Mouse (Mus musculus): ENCODE measurements around the gene Bglap2.

The Bglap2 gene

DNA sequence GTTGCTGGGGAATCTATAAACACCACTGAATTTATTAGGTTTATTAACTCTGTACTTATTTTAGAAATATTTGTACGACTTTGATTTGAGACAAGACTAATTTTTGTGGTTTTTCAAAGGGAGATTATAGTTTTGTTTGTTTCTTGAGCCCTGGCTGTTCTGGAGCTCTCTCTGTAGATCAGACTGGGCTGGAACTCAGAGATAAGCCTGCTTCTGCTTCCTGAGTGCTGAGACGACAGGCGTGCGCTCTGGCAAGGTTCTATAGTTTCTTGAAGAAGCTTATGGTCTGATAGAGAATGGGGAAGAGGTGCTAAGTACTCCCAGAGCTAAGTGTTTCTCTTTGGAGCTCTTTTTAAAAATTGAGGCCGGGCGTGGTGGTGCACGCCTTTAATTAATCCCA is 40.2 kb downstream of the Bglap2 start:
- no peak for DNase-seq (ENCODE audit: low spot score)

DNA sequence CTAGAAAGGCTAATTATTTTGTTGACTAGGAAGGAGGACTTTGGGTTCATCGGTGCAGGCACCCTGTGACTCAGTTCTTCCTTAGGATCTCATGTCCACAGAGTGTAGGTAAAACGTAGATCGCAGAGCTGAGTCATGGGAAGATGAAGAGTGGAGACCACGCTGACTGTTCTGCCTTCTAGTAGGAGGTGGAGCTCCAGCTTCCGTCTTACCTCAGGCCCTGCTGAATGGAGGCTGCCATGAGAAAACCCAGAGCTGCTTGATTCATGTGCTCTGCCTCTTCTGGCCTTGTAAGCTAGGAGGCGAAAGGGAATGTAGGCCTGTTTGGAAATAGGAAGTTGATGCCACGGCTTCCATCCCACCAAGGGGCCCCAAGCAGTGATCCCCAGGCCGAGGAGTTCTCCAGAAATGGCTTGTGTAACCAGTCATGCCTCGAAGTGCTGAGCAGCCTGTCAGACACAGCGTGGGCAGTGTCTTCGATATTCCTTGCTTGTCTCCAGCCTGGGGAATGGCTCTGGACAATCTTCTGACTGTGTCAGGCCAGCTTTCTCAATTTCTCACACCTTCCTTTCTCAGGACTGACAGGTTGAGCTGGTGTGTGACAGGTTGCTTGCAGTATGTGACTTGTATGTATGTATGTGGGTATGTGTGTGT is 41.0 kb downstream of the Bglap2 start:
- no peak for DNase-seq (ENCODE audit: low spot score)

DNA sequence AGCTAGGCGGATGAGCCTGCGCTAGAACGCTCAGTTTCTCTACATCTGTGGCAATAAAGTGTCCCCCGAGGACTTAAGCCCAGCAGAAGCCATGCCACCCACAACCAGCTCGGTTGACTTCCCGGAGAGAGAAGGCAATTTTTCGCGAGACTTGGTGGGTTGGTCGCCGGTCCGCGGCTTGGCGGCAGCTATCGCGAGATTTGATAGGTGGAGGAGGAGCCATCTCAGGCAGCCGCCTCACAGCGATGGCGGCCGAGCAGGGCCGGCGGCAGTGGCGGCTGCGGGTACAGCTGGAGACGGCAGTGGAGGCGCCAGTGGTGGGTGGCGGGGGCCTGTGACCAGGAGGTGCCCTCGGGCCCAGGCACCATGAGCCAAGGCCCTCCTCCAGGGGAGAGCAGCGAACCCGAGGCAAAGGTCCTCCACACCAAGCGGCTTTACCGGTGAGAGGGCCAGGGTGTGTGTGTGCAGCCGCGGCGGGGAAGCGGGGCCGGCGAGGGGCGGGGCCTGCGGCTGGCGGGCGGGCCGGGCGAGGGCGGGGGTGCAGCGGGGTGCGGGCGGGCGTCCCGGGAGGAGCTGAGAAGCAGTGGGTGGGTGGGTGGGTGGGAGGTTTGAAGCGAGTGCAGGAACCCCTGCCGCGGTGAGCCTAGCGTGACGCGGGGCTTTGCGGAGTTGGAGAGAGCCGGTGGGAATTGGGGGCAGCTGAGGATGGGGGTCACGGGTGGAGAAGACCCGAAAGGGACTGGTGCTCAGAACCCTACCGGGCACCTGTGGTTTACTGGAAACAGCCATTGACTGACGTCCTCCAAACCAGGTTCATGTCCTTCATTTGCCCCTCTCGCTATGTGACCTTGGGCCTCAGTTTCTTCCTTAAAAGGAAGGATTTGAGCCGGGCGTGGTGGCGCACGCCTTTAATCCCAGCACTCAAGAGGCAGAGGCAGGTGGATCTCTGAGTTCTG is 42.2 kb downstream of the Bglap2 start, which contains the start of the genes Tmem79 and Smg5:
Gene Tmem79, minus strand, starts transcription at position 91 of the 956 bp plus-strand sequence.
Gene Smg5, plus strand, starts transcription at position 203 of the 956 bp plus-strand sequence.
- DNase-seq (ENCODE audit: low spot score), result peak; percentile 92

DNA sequence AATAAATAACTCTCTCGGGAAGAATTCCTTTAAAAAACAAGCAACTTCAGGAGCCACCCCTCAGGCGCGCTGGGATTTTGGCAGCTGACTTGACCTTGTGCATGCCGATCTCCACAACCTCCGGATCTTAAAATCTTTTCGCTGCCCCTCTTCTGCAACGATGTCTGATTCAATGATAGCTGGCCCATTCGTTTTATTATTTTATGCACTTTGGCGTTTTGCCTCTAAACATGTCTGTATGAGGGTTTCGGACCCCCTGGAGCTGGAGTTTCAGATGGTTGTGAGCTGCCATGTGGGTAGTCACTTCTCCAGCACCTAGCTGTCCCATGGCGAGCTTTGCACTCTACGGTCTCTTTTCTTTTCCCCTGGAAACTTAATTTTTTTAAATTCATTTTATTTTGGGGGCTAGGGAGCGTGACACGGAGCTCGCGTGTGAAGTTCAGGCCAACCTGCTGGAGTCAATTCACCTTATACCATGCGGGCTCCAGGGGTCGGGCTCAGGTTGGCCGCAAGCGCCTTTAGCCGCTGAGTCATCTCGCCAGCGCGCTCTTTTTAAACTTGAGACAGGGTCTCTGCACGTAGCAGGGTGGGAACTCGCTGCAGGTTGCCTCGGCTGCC is 43.0 kb downstream of the Bglap2 start:
- DNase-seq (ENCODE audit: low spot score), result no peak

DNA sequence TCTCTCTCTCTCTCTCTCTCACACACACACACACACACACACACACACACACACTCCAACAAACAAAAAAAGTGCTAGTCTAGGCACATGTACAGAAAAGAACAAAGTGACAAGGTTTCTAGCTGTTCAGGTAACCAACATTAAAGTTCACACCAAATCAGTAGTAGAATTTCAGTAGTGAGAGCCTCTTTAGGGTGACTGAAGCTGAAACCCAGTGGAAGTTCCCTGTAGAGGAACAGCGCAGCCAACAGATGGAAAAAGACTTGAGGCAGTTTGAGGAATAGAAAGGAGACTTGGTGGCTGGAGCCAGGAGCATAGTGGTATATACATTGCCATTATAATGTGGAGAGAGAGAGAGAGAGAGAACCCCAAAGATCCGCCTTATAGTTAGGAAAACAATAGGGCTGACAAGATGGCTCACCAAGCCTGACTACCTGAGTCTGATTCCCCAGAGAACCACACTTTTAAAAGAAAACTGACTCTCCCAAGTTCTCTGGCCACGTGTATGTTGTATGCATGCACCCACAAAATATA is 43.5 kb downstream of the Bglap2 start:
- no peak for DNase-seq (ENCODE audit: low spot score)

DNA sequence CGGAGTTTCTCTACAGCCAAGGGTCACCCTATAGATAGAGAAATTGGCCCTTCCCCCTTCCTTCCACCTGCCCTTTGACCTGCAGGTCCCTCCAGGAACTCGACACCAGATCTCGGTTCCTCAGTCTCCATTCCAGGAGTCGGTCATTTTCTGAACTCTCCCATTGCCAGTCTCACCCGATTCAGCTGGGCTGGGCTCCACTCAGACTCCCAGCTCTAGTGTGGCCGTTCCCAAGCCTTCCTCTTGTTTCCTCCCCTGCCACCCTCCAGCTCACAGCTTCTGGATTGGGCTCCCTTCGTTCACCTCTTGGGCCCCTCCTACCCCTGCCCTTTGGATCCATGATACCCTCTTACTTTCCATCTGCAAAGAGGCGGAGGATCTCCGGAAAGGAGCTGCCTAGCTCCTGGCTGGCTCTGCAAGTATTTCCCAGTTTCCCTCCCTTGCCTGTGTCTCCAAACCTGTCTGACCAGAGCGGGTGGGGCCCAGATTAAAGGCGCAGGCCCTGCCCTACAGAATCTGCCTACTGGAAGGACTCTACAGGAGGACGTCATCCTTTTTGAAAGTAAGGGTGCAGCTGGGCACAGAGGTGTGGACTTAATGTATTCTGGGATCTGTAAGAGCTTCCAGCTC is 44.4 kb downstream of the Bglap2 start:
- no peak for DNase-seq (ENCODE audit: low spot score)

DNA sequence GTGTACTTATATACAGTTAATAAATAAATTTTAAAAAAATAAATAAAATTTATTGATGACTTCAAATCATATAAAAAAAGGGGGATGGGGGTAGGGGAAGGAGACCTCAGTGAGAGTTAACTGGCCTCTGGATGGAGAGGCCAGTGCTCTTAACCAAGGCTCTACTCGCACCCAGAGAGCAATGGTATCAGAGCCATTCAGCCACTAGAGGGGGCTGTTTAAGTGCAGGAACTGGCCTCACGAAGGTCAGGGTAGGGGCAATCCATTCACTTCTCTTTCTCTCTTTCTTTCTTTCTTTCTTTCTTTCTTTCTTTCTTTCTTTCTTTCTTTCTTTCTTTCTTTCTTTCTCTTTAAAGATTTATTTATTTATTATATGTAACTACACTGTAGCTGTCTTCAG is 47.2 kb downstream of the Bglap2 start:
- DNase-seq (ENCODE audit: low spot score), result no peak

DNA sequence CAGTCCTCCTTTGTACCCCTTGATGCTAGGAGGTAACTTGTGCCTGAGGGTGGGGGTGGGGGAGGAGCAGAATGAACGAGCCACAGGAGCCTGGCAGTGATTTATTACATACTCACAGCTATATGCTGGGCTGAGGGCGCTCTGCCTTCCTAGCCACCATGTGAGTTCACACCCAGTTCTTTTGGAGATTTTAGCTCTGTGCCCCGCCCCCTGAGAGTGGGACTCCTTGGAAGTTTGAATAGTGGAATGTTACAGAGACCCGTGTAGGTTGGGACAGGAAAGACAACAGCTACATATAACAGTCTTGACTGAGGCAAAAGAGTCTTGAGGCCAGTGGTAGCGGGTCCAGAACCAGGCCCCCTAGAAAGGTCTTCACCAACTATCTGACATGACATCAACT is 49.5 kb downstream of the Bglap2 start:
- no peak for DNase-seq (ENCODE audit: low spot score)
